Mouse (Mus musculus) thymus, adult 2 months (tissue): ENCODE results near the gene Efna2.

Experiments used
- CTCF ChIP-seq: fragments of 200-500 bp; IDR thresholded peaks from 2 replicates; pipeline ENCODE4 v1.5.1; 2012; ENCODE audit warnings: mild to moderate bottlenecking, control low read depth, low read length, moderate library complexity, borderline replicate concordance; ENCODE audit not compliant: control insufficient read depth, poor library complexity, insufficient read depth; ENCODE audit errors: extremely low read depth
- POLR2A ChIP-seq: fragments of 200-500 bp; IDR thresholded peaks from 2 replicates; pipeline ENCODE4 v1.6.1; 2012; ENCODE audit warnings: mild to moderate bottlenecking, low read length, control low read depth, moderate library complexity; ENCODE audit not compliant: control insufficient read depth, poor library complexity, insufficient read depth; ENCODE audit errors: extremely low read depth

DNA sequence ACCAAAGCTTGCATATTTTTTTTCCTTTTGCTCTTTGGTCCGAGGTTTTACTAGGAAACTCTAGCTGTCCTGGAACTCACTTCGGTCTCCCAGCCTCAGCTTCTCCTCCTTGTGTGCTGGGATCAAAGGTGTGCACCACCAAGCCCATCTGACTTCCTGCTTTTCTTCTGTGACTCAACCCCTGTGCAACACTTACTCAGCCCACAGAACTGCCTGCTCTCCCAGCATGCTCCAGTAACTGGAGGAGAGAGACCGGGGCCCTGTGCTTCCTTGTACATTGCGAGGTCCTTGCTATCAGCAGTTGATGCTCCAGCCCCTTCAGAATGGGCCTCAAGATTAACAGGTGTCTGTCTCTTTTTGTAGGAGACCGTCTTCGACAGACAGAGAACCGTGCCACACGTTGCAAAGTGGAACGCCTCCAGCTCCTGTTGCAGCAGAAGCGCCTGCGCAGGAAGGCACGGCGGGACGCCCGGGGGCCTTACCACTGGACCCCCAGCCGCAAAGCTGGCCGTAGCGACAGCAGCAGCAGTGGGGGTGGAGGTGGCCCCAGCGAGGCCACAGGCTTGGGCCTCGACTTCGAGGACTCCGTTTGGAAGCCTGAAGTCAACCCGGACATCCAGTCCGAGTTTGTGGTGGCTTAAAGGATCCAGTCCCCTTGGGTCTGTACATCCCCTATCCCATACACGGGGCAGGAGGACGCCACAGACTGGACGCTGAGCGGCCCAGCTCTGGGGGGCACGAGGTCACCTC is 23.1 kb upstream of the Efna2 start:
- TF ChIP-seq POLR2A (no peak), CTCF (no peak)
